Mouse (Mus musculus) embryonic facial prominence, embryonic 14.5 days (tissue): ENCODE measurements at regions not wholly inside any gene's neighbourhood (a gene's known extent, or its start where the extent isn't known, plus 50 kb on each side); places are given as distances from the start of the nearest gene placed in this dataset.

ENCODE experiments used
- ATAC-seq: fragments of 200-750 bp; cut with Nextera tagmentation; 2 replicates; pipeline ENCODE4 v1.8.0; 2017; ENCODE audit warnings: low read depth, moderate number of reproducible peaks, moderate TSS enrichment
- DNase-seq: peaks from one replicate; pipeline ENCODE4 v3.0.0-alpha.2; 2015; ENCODE audit warnings: low spot score
- H3K27ac ChIP-seq: fragments of 300-500 bp; sonication (generic); replicated peaks from 2 replicates; pipeline ENCODE4 v1.5.1; 2014; ENCODE audit warnings: low read depth, mild to moderate bottlenecking, low read length, moderate library complexity
- H3K27me3 ChIP-seq: fragments of 300-500 bp; sonication (generic); replicated peaks from 2 replicates; pipeline ENCODE4 v1.6.1; 2014; ENCODE audit warnings: low read length; ENCODE audit not compliant: control insufficient read depth, insufficient read depth
- H3K36me3 ChIP-seq: fragments of 300-500 bp; sonication (generic); 2 replicates; pipeline ENCODE4 v1.6.1; 2014; ENCODE audit warnings: low read length, mixed read lengths; ENCODE audit not compliant: control insufficient read depth, insufficient read depth
- H3K4me1 ChIP-seq: fragments of 300-500 bp; sonication (generic); 2 replicates; pipeline ENCODE4 v1.6.1; 2014; ENCODE audit warnings: antibody characterized with exemption, low read length; ENCODE audit not compliant: control insufficient read depth, insufficient read depth
- H3K4me2 ChIP-seq: fragments of 300-500 bp; sonication (generic); 2 replicates; pipeline ENCODE4 v1.6.1; 2014; ENCODE audit warnings: low read depth, mild to moderate bottlenecking, low read length, moderate library complexity, mixed read lengths
- H3K4me3 ChIP-seq: fragments of 300-500 bp; sonication (generic); 2 replicates; pipeline ENCODE4 v1.5.1; 2014; ENCODE audit warnings: low read depth, mild to moderate bottlenecking, low read length
- H3K9ac ChIP-seq: fragments of 300-500 bp; sonication (generic); 2 replicates; pipeline ENCODE4 v1.6.1; 2014; ENCODE audit warnings: low read depth, mild to moderate bottlenecking, low read length, moderate library complexity, mixed read lengths
- H3K9me3 ChIP-seq: fragments of 300-500 bp; sonication (generic); 2 replicates; pipeline ENCODE4 v1.6.1; 2016; ENCODE audit warnings: low read length; ENCODE audit not compliant: control insufficient read depth
- WGBS: fragments of 180-500 bp; shearing (Covaris S2); extraction: QIAGEN DNeasy Blood & Tissue Kit; methylation state at CpG from one replicate; pipeline ENCODE4 v1.1.7; 2014; 5-methylcytosine and 5-hydroxymethylcytosine counted together

DNA sequence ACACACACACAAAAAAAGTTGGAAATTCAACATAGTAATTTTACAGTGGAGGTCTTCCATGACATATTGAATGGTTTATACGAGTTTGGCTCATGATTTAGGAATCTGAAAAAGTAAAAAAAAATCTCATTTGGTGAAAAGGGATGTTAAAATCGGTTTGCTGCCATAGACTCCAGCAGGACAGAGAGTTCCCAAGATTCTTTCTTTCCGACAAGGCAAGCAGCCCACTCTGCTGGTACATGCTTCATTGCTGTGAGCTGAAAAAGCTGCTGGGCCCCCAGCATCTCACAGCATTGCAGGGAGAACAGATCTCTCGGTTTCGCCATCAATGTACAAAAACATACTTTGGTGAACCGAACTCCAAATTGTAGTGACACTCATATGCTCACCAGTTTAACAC is 125.8 kb upstream of the Mpdz start:
- Histone ChIP-seq H3K9ac (no peak overlapping the region), H3K27ac (peak overlapping the region; percentile 71), H3K9me3 (no peaks in the 10 kb centered on the region), H3K36me3 (no peaks in the 10 kb centered on the region), H3K4me3 (no peak overlapping the region), H3K4me1 (peaks cover 31% of the 10 kb centered on the region), H3K27me3 (no peaks in the 10 kb centered on the region), H3K4me2 (no peak overlapping the region)
- WGBS, result 57% methylated on average over 6 of the region's 6 CpGs
- ATAC-seq (no peak), DNase-seq (peak; percentile 61)

- peaks cover 35% of the 10 kb centered on the region for H3K4me1 ChIP-seq
- H3K9ac ChIP-seq, result no peak overlapping the region; the same call in 1 of the 2 replicates
- peak; percentile 88 for DNase-seq
- H3K27ac ChIP-seq, result peak overlapping the region; percentile 71
- H3K27me3 ChIP-seq, result no peaks in the 10 kb centered on the region
- no peaks in the 10 kb centered on the region for H3K36me3 ChIP-seq
- H3K4me2 ChIP-seq, result no peak overlapping the region
- H3K4me3 ChIP-seq, result no peak overlapping the region
- ATAC-seq, result peak; percentile 80; the same call in 1 of the 2 replicates
- no peaks in the 10 kb centered on the region for H3K9me3 ChIP-seq
- WGBS, result 36% methylated on average over 5 of the region's 5 CpGs
These were observed 125.3 kb upstream of the Mpdz start for GRCm38 (mm10) chr4:81567928-81568327.

DNA sequence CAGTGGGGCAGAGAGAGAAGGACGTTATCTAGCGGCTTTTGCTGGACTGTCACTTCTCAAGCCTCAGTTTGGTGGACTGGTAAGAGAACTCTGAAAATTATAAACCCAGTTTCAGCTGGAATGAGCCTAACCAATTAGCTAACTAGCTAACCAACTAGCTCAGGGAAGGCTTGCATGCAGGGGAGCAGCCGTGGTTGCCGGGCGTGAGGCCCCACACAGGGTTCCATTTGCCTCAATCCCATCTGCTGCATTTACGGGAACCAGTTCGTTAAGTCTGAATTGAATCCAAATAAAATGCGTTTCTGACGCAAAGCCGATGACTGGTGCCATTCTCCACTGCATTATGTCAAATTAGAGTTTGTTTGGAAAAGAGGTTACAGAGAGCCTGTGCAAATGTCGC is 123.9 kb upstream of the Mpdz start:
- 73% methylated on average over 11 of the region's 11 CpGs for WGBS
- Histone ChIP-seq H3K4me3 (no peak overlapping the region), H3K36me3 (no peaks in the 10 kb centered on the region), H3K9ac (no peak overlapping the region), H3K9me3 (no peaks in the 10 kb centered on the region), H3K4me2 (no peak overlapping the region), H3K27me3 (no peaks in the 10 kb centered on the region), H3K27ac (peak overlapping the region; percentile 36; the same call in 1 of the 2 replicates), H3K4me1 (peaks cover 46% of the 10 kb centered on the region)
- ATAC-seq (no peak), DNase-seq (no peak)

DNA sequence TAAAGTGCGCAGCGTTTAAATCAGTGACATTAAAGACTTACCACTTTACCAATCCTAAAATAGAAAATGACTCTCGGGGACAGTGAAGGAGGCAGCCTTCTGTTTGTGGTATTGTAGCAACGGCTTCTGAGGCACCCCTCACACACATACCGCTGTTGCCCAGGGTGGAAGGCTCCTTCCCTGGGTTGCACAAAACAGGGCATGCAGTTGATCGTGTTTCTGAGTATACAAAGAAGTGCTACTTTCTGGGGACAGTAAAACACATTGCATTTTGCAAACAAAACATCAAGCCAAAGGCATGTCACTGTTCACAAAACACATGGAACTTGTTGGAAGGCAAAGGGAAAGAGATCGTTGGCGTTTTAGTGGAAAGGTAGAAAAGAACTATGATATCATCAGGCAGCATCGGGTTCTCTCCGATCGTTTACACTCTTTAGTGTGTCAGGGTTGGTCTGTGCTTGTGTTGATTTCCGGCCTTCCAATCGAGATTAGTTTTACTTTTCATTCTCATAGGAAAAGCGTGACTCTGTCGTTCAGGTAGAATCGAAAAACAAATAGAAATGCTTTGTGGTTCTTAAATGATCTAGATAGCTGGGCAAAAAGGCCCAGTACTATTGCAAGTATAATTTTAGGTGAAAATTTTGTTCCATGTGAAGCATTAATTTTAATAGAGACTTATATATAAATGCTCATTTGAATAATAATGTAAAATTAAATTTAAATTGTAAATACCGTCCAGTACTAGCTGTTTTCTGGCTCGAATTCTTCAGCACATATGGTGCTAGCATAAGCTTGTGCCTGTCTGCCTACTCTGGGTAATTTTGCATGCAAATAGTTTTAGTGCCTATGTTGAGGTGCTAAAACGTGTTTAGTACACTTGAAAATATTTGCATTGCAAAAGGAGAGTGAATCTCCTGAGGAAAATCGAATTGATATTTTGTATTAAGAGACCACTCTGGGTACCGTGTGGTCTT is 123.1 kb upstream of the Mpdz start:
- Histone ChIP-seq H3K27me3 (no peaks in the 10 kb centered on the region), H3K9ac (no peak overlapping the region), H3K4me3 (no peak overlapping the region), H3K4me2 (no peak overlapping the region), H3K36me3 (no peaks in the 10 kb centered on the region), H3K4me1 (peaks cover 52% of the 10 kb centered on the region), H3K9me3 (no peaks in the 10 kb centered on the region), H3K27ac (peak overlapping the region; percentile 74)
- ATAC-seq, result no peak
- DNase-seq, result no peak
- 65% methylated on average over 21 of the region's 21 CpGs for WGBS

- peak; percentile 53; the same call in 1 of the 2 replicates for ATAC-seq
These were observed 121.8 kb upstream of the Mpdz start for GRCm38 (mm10) chr4:81564446-81564845.

DNA sequence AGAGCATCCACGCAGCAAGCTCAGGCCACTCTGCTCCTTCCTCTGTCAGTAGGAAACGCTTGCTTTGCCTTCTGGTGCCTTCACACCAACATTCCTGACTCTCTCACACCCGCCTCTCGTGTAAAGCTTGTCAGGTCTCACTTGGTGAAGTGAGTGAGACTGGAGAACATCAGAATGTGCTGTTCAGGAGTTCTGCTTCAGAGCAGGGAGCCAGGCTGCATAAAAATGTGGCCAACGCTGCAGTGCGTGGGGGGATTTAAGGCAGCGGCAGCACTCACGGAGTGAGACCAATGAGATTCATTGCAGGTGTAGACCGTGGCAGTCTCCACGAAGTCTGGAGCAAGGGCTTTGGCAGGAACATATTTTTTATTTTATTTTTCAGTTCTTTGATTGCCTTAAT is 121.0 kb upstream of the Mpdz start:
- Histone ChIP-seq H3K27ac (peak overlapping the region; percentile 55), H3K4me1 (peaks cover 50% of the 10 kb centered on the region), H3K36me3 (no peaks in the 10 kb centered on the region), H3K4me3 (no peak overlapping the region), H3K27me3 (no peaks in the 10 kb centered on the region), H3K9ac (peak overlapping the region; percentile 30; the same call in 1 of the 2 replicates), H3K9me3 (no peaks in the 10 kb centered on the region), H3K4me2 (peak overlapping the region; percentile 32)
- 24% methylated on average over 10 of the region's 10 CpGs for WGBS
- ATAC-seq, result no peak
- DNase-seq, result no peak

More at GRCm38 (mm10) chr4:81564446-81564845, 121.8 kb upstream of the Mpdz start:
- Histone ChIP-seq H3K36me3 (no peaks in the 10 kb centered on the region), H3K27ac (peak overlapping the region; percentile 74), H3K4me1 (peaks cover 52% of the 10 kb centered on the region), H3K4me3 (no peak overlapping the region), H3K27me3 (no peaks in the 10 kb centered on the region), H3K9ac (no peak overlapping the region), H3K9me3 (no peaks in the 10 kb centered on the region), H3K4me2 (peak overlapping the region; percentile 27; the same call in 1 of the 2 replicates)
- WGBS, result 6% methylated on average over 6 of the region's 6 CpGs
- peak; percentile 92 for DNase-seq

GRCm38 (mm10) chr4:81561453-81561852 is 118.8 kb upstream of the Mpdz start:
- Histone ChIP-seq H3K36me3 (no peaks in the 10 kb centered on the region), H3K9ac (no peak overlapping the region), H3K4me3 (no peak overlapping the region), H3K27me3 (no peaks in the 10 kb centered on the region), H3K9me3 (no peaks in the 10 kb centered on the region), H3K4me1 (peaks cover 35% of the 10 kb centered on the region), H3K27ac (no peak overlapping the region), H3K4me2 (no peak overlapping the region)
- ATAC-seq (peak; percentile 75), DNase-seq (peak; percentile 88)
- WGBS, result 25% methylated on average over 4 of the region's 4 CpGs

- WGBS, result 77% methylated on average over 4 of the region's 4 CpGs
- H3K4me1 ChIP-seq, result no peaks in the 10 kb centered on the region
- no peak overlapping the region for H3K4me3 ChIP-seq
- no peak overlapping the region for H3K27ac ChIP-seq
- H3K27me3 ChIP-seq, result no peaks in the 10 kb centered on the region
- no peak for ATAC-seq
- H3K9me3 ChIP-seq, result peaks cover 6% of the 10 kb centered on the region
- no peak overlapping the region for H3K9ac ChIP-seq
- H3K36me3 ChIP-seq, result no peaks in the 10 kb centered on the region
- no peak overlapping the region for H3K4me2 ChIP-seq
- no peak for DNase-seq
These were observed 108.2 kb upstream of the Mpdz start for GRCm38 (mm10) chr4:81550816-81551215.
